ENCODE assay signal across 26 mouse cellular contexts in genomic region chr2:30990221-30990620, GRCm38 (mm10). TPM values are rescaled to one million over a fixed set of nuclear protein-coding genes. Genes with fewer than 3 reads are reported as not detected.
A peak's percentile ranks its signal among the peaks of the same experiment; 100 is the strongest.
DNase-seq lines count a peak whose midpoint lies in the region.
"Had no signal": no experiment of that assay in that cellular context is flagged by ENCODE, and none has a peak within 500 bp of the region (broad histone marks: within the 10 kb centered on the region; RNA-seq: fewer than 3 reads in every experiment).

No protein-coding gene starts in this region.

- peak; percentile 78 to 85 for DNase-seq in adrenal gland, adult (ENCODE audit: inconsistent age in 2 of 2, low spot score in 1 of 2)
- DNase-seq in adrenal gland, postnatal 4 days (ENCODE audit: low spot score in 2 of 2): no peak
- DNase-seq in adrenal gland, adult 8-10 months: peak; percentile 69
- peak; percentile 30 for DNase-seq in adrenal gland, postnatal 25 days
- no peak for DNase-seq in hindbrain, embryonic 10.5 days (ENCODE audit: low spot score)
- no peak for DNase-seq in lung, adult 18-20 months
- no peak for DNase-seq in spleen, postnatal 4 days (ENCODE audit: low spot score in 2 of 2)
- DNase-seq in forebrain, embryonic 10.5 days (ENCODE audit: extremely low spot score, low spot score): no peak
- DNase-seq: cerebellum, adult 2 months; cerebellum, adult 9-11 months; cerebellum, postnatal 25 days; gastrocnemius, postnatal 10 days; gastrocnemius, postnatal 36 days; heart, adult 2 months; heart, postnatal 14 days; heart, postnatal 4 days; kidney, adult 2 months had no signal

- H3K9me3 ChIP-seq in hindbrain, embryonic 10.5 days: no peaks in the 10 kb centered on the region
- H3K9me3 ChIP-seq in forebrain, embryonic 10.5 days: no peaks in the 10 kb centered on the region
- H3K9me3 ChIP-seq: embryonic facial prominence, embryonic 12.5 days; embryonic facial prominence, embryonic 15.5 days; forebrain, embryonic 12.5 days; forebrain, embryonic 15.5 days; heart, embryonic 10.5 days; heart, embryonic 13.5 days; hindbrain, embryonic 12.5 days; hindbrain, embryonic 15.5 days had no signal

- H3K27ac ChIP-seq in hindbrain, embryonic 10.5 days: no peak overlapping the region
- no peak overlapping the region for H3K27ac ChIP-seq in forebrain, embryonic 10.5 days
- H3K27ac ChIP-seq: embryonic facial prominence, embryonic 12.5 days; embryonic facial prominence, embryonic 15.5 days; forebrain, embryonic 12.5 days; forebrain, embryonic 15.5 days; heart, adult 2 months; heart, embryonic 10.5 days; heart, embryonic 13.5 days; hindbrain, embryonic 12.5 days; hindbrain, embryonic 15.5 days had no signal

- no peak overlapping the region for H3K4me3 ChIP-seq in hindbrain, embryonic 10.5 days
- no peak overlapping the region for H3K4me3 ChIP-seq in forebrain, embryonic 10.5 days
- H3K4me3 ChIP-seq: embryonic facial prominence, embryonic 12.5 days; embryonic facial prominence, embryonic 15.5 days; forebrain, embryonic 12.5 days; forebrain, embryonic 15.5 days; heart, adult 2 months; heart, embryonic 10.5 days; heart, embryonic 13.5 days; hindbrain, embryonic 12.5 days; hindbrain, embryonic 15.5 days had no signal

- WGBS in hindbrain, embryonic 10.5 days: 88% methylated on average over 9 of the region's 9 CpGs
- 95% methylated on average over 9 of the region's 9 CpGs for WGBS in forebrain, embryonic 10.5 days

- no peaks in the 10 kb centered on the region for H3K27me3 ChIP-seq in hindbrain, embryonic 10.5 days (ENCODE audit: insufficient read depth, poor library complexity, severe bottlenecking)
- H3K27me3 ChIP-seq in forebrain, embryonic 10.5 days (ENCODE audit: poor library complexity, severe bottlenecking): no peaks in the 10 kb centered on the region
- H3K27me3 ChIP-seq: CH12.LX; embryonic facial prominence, embryonic 12.5 days; embryonic facial prominence, embryonic 15.5 days; forebrain, embryonic 12.5 days; forebrain, embryonic 15.5 days; heart, embryonic 13.5 days; hindbrain, embryonic 12.5 days; hindbrain, embryonic 15.5 days had no signal

- peaks cover 4% of the 10 kb centered on the region for H3K4me1 ChIP-seq in hindbrain, embryonic 10.5 days (replicated peaks)
- peaks cover 3% of the 10 kb centered on the region for H3K4me1 ChIP-seq in forebrain, embryonic 10.5 days
- H3K4me1 ChIP-seq: embryonic facial prominence, embryonic 12.5 days had no signal

- H3K36me3 ChIP-seq in hindbrain, embryonic 10.5 days: 0 out of 2 replicates have a peak, but pooled peaks cover 6% of the 10 kb centered on the region
- no peaks in the 10 kb centered on the region; the same call in 1 of the 2 replicates for H3K36me3 ChIP-seq in forebrain, embryonic 10.5 days (replicated peaks)
- H3K36me3 ChIP-seq: forebrain, embryonic 12.5 days; forebrain, embryonic 15.5 days; heart, embryonic 10.5 days; hindbrain, embryonic 15.5 days had no signal

RNA-seq across cellular contexts. Expression of gene Usp20, which starts 8.1 kb away (rescaled TPM):
- 10 to 100 TPM; 30.7 to 31.5 TPM for total RNA-seq in adrenal gland, postnatal 4 days (2021)
- 10 to 100 TPM; 32.6 to 45.6 (median 42.3) TPM for total RNA-seq in adrenal gland, adult 8-10 months (2022)
- 22.9 and 31.3 TPM in 2 replicates for total RNA-seq in adrenal gland, postnatal 25 days (2021)
- polyA plus RNA-seq in hindbrain, embryonic 10.5 days (2016; fragmentation: Nextera tagmentation; extraction: Ambion mirVana): 19.3 and 25.9 TPM in 2 replicates
- 18.0 and 18.1 TPM in 2 replicates for polyA plus RNA-seq in forebrain, embryonic 10.5 days (2016; fragmentation: Nextera tagmentation; extraction: Ambion mirVana)

RNA-seq across cellular contexts. Expression of gene BC005624, which starts 8.2 kb away (rescaled TPM):
- 10 to 100 TPM; 37.3 to 42.8 TPM for total RNA-seq in adrenal gland, postnatal 4 days (2021)
- total RNA-seq in adrenal gland, adult 8-10 months (2022): 10 to 100 TPM; 47.0 to 55.8 (median 53.3) TPM
- total RNA-seq in adrenal gland, postnatal 25 days (2021): 46.9 TPM in 2 replicates
- polyA plus RNA-seq in hindbrain, embryonic 10.5 days (2016; fragmentation: Nextera tagmentation; extraction: Ambion mirVana): 61.1 and 73.3 TPM in 2 replicates
- polyA plus RNA-seq in forebrain, embryonic 10.5 days (2016; fragmentation: Nextera tagmentation; extraction: Ambion mirVana): 61.9 and 62.0 TPM in 2 replicates

RNA-seq across cellular contexts. Expression of gene Tor1a, which starts 22.5 kb away (rescaled TPM):
- 10 to 100 TPM; 45.1 to 47.1 TPM for total RNA-seq in adrenal gland, postnatal 4 days (2021)
- total RNA-seq in adrenal gland, adult 8-10 months (2022): 10 to 100 TPM; 32.6 to 42.3 (median 37.4) TPM
- total RNA-seq in adrenal gland, postnatal 25 days (2021): 42.7 and 53.0 TPM in 2 replicates
- polyA plus RNA-seq in hindbrain, embryonic 10.5 days (2016; fragmentation: Nextera tagmentation; extraction: Ambion mirVana): 82.4 and 84.1 TPM in 2 replicates
- 84.9 and 89.6 TPM in 2 replicates for polyA plus RNA-seq in forebrain, embryonic 10.5 days (2016; fragmentation: Nextera tagmentation; extraction: Ambion mirVana)

RNA-seq across cellular contexts. Expression of gene Tor1b, which starts 37.5 kb away (rescaled TPM):
- 10 to 100 TPM; 51.4 to 54.9 TPM for total RNA-seq in adrenal gland, postnatal 4 days (2021)
- 10 to 100 TPM; 60.4 to 66.7 (median 65.7) TPM for total RNA-seq in adrenal gland, adult 8-10 months (2022)
- 53.5 and 59.8 TPM in 2 replicates for total RNA-seq in adrenal gland, postnatal 25 days (2021)
- 19.1 and 23.8 TPM in 2 replicates for polyA plus RNA-seq in hindbrain, embryonic 10.5 days (2016; fragmentation: Nextera tagmentation; extraction: Ambion mirVana)
- 23.6 and 24.2 TPM in 2 replicates for polyA plus RNA-seq in forebrain, embryonic 10.5 days (2016; fragmentation: Nextera tagmentation; extraction: Ambion mirVana)

Comparison
In these comparisons a context has a peak if more than half of its experiments do, and no peak if none do; other contexts are left out.
1. DNase-seq: peak in adrenal gland, adult (2 of 2), adrenal gland, adult 8-10 months (single experiment) and adrenal gland, postnatal 25 days (single experiment); none in adrenal gland, postnatal 4 days (0 of 2), hindbrain, embryonic 10.5 days (single experiment), lung, adult 18-20 months (0 of 2), spleen, postnatal 4 days (0 of 2) and forebrain, embryonic 10.5 days (single experiment).